Mouse (Mus musculus): Measurements from ENCODE around the gene Srrm2. TPM values are rescaled to one million over a fixed set of nuclear protein-coding genes. Genes with fewer than 3 reads are reported as not detected.

Gene Srrm2
- polyA plus RNA-seq, 1 experiment from 2014 or later, result 505 TPM

DNA sequence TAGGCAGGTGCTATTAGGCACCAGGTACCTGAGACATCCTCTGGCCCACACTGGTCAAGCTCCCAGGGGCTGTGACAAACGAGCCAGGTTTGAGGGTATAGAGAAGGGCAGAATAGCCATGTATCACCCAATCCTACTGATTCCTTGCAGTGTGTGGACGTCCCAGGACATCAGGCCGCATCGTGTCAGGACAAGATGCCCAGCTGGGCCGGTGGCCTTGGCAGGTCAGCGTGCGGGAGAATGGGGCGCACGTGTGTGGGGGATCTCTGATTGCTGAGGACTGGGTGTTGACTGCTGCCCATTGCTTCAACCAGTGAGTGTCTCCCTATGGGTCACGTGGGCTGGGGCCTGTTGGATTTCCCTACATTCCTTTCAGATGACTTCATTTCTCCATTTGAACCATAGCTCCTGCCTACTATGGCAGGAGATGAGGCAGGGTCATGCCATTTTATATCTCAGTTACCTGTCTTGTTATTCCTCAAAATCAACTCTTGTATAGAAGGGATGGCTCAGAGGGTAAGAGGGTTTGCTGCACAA lies 64.0 kb downstream of the Srrm2 start:
- H3K4me1 ChIP-seq (replicated peaks; ENCODE audit: control insufficient read depth, insufficient read depth, low read length), result no peaks in the 10 kb centered on the region
- H3K27me3 ChIP-seq (replicated peaks; ENCODE audit: control insufficient read depth, insufficient read depth, low read length), result no peaks in the 10 kb centered on the region
- H3K27ac ChIP-seq (ENCODE audit: low read length), result no peak overlapping the region
- no peak overlapping the region for H3K9ac ChIP-seq (replicated peaks; ENCODE audit: low read depth, low read length)
- 87% methylated on average over 10 of the region's 10 CpGs for WGBS
- no peaks in the 10 kb centered on the region for H3K9me3 ChIP-seq (ENCODE audit: control insufficient read depth, low read length)
- no peak overlapping the region for H3K4me2 ChIP-seq (ENCODE audit: low read length)
- no peaks in the 10 kb centered on the region for H3K36me3 ChIP-seq (ENCODE audit: control insufficient read depth, insufficient read depth)
- no peak overlapping the region for H3K4me3 ChIP-seq (replicated peaks; ENCODE audit: low read length)
- no peak for ATAC-seq

GRCm38 (mm10) chr17:23857193-23857592 lies 66.9 kb downstream of the Srrm2 start:
- H3K4me2 ChIP-seq (ENCODE audit: low read length), result no peak overlapping the region
- no peaks in the 10 kb centered on the region for H3K36me3 ChIP-seq (ENCODE audit: control insufficient read depth, insufficient read depth)
- no peaks in the 10 kb centered on the region for H3K9me3 ChIP-seq (ENCODE audit: control insufficient read depth, low read length)
- no peaks in the 10 kb centered on the region for H3K27me3 ChIP-seq (replicated peaks; ENCODE audit: control insufficient read depth, insufficient read depth, low read length)
- 87% methylated on average over 6 of the region's 6 CpGs for WGBS
- no peak for ATAC-seq
- no peak overlapping the region for H3K9ac ChIP-seq (replicated peaks; ENCODE audit: low read depth, low read length)
- no peak overlapping the region for H3K27ac ChIP-seq (ENCODE audit: low read length)
- H3K4me1 ChIP-seq (replicated peaks; ENCODE audit: control insufficient read depth, insufficient read depth, low read length), result no peaks in the 10 kb centered on the region
- H3K4me3 ChIP-seq (replicated peaks; ENCODE audit: low read length), result no peak overlapping the region

GRCm38 (mm10) chr17:23857913-23858312 lies 67.6 kb downstream of the Srrm2 start:
- Histone ChIP-seq H3K4me1 (replicated peaks; ENCODE audit: control insufficient read depth, insufficient read depth, low read length) (no peaks in the 10 kb centered on the region), H3K4me3 (replicated peaks; ENCODE audit: low read length) (no peak overlapping the region), H3K27me3 (replicated peaks; ENCODE audit: control insufficient read depth, insufficient read depth, low read length) (no peaks in the 10 kb centered on the region), H3K4me2 (ENCODE audit: low read length) (no peak overlapping the region), H3K9ac (replicated peaks; ENCODE audit: low read depth, low read length) (no peak overlapping the region), H3K9me3 (ENCODE audit: control insufficient read depth, low read length) (no peaks in the 10 kb centered on the region), H3K36me3 (ENCODE audit: control insufficient read depth, insufficient read depth) (no peaks in the 10 kb centered on the region), H3K27ac (ENCODE audit: low read length) (no peak overlapping the region)
- no peak for ATAC-seq
- 82% methylated on average over 2 of the region's 2 CpGs for WGBS

GRCm38 (mm10) chr17:23862926-23863325 lies 72.6 kb downstream of the Srrm2 start:
- H3K4me1 ChIP-seq (replicated peaks; ENCODE audit: control insufficient read depth, insufficient read depth, low read length), result no peaks in the 10 kb centered on the region
- 90% methylated on average over 4 of the region's 4 CpGs for WGBS
- no peak overlapping the region for H3K4me3 ChIP-seq (replicated peaks; ENCODE audit: low read length)
- no peak overlapping the region for H3K27ac ChIP-seq (ENCODE audit: low read length)
- ATAC-seq, result no peak
- no peaks in the 10 kb centered on the region for H3K36me3 ChIP-seq (ENCODE audit: control insufficient read depth, insufficient read depth)
- no peaks in the 10 kb centered on the region for H3K9me3 ChIP-seq (ENCODE audit: control insufficient read depth, low read length)
- H3K4me2 ChIP-seq (ENCODE audit: low read length), result no peak overlapping the region
- no peak overlapping the region for H3K9ac ChIP-seq (replicated peaks; ENCODE audit: low read depth, low read length)
- no peaks in the 10 kb centered on the region for H3K27me3 ChIP-seq (replicated peaks; ENCODE audit: control insufficient read depth, insufficient read depth, low read length)

DNA sequence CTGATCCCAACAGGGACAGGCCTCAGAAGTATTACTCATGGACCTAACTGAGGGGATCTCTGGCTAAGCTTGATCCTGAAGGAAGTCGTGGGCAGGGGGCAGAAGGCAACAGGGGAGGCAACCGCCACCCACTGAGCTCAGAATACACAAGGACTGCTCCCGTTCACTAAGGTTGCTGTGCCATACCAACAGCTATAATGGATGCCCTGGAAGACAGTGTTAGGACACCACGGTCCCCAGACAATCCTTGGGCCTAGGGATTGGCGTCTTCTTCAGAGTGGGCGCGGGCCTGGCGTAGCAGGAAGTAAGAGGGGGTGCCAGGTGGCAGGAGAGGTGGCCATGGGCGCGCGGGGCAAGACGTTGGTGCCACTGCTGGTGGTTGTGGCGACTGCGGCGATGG lies 77.4 kb downstream of the Srrm2 start, which contains the start of gene Prss21:
Prss21 (plus strand) TSS at position 301 of the 400 bp plus-strand sequence.
- WGBS, result 84% methylated on average over 15 of the region's 15 CpGs
- Histone ChIP-seq H3K4me2 (ENCODE audit: low read length) (no peak within 1 kb of the TSS), H3K4me3 (replicated peaks; ENCODE audit: low read length) (no peak within 1 kb of the TSS), H3K4me1 (replicated peaks; ENCODE audit: control insufficient read depth, insufficient read depth, low read length) (no peaks in the 10 kb centered on the region), H3K9ac (replicated peaks; ENCODE audit: low read depth, low read length) (no peak within 1 kb of the TSS), H3K27ac (ENCODE audit: low read length) (no peak within 1 kb of the TSS), H3K27me3 (replicated peaks; ENCODE audit: control insufficient read depth, insufficient read depth, low read length) (no peaks in the 10 kb centered on the region), H3K36me3 (ENCODE audit: control insufficient read depth, insufficient read depth) (no peaks in the 10 kb centered on the region), H3K9me3 (ENCODE audit: control insufficient read depth, low read length) (no peaks in the 10 kb centered on the region)
- no peak for ATAC-seq

DNA sequence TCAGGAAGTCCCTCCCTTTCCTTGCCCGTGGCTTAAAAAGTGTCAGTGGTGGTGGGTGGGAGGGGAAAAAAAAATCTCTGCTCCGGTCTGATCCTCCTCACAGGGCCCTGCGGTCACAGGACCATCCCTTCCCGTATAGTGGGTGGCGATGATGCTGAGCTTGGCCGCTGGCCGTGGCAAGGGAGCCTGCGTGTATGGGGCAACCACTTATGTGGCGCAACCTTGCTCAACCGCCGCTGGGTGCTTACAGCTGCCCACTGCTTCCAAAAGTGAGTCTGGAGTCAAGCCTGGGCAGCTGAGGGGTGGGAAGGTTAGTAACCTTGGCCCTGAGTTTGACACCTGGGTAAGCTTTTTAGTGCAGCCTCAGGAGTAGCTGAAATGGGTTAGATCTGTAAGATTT lies 78.2 kb downstream of the Srrm2 start:
- H3K27me3 ChIP-seq (replicated peaks; ENCODE audit: control insufficient read depth, insufficient read depth, low read length), result no peaks in the 10 kb centered on the region
- no peak overlapping the region for H3K27ac ChIP-seq (ENCODE audit: low read length)
- H3K9ac ChIP-seq (replicated peaks; ENCODE audit: low read depth, low read length), result no peak overlapping the region
- ATAC-seq, result no peak
- no peaks in the 10 kb centered on the region for H3K36me3 ChIP-seq (ENCODE audit: control insufficient read depth, insufficient read depth)
- H3K4me2 ChIP-seq (ENCODE audit: low read length), result no peak overlapping the region
- no peaks in the 10 kb centered on the region for H3K9me3 ChIP-seq (ENCODE audit: control insufficient read depth, low read length)
- 91% methylated on average over 11 of the region's 11 CpGs for WGBS
- H3K4me3 ChIP-seq (replicated peaks; ENCODE audit: low read length), result no peak overlapping the region
- H3K4me1 ChIP-seq (replicated peaks; ENCODE audit: control insufficient read depth, insufficient read depth, low read length), result no peaks in the 10 kb centered on the region

Small RNA genes within 50 kb of the gene (microRNA-seq; reads per million reads assigned to microRNA genes)
- 0.62 reads per million for gene Mir5125

Other genes starting within 250 kb of the Srrm2 start
- 19.0 and 19.1 TPM in 2 replicates for gene Zfp213, start 226.3 kb upstream of the Srrm2 start, polyA plus RNA-seq (2015; fragmentation: Nextera tagmentation; extraction: Ambion mirVana)
- gene Zfp13, start 191.0 kb upstream of the Srrm2 start, polyA plus RNA-seq (2015; fragmentation: Nextera tagmentation; extraction: Ambion mirVana), result 26.2 and 28.5 TPM in 2 replicates
- not detected in 2 replicates for gene Zscan10, start 189.7 kb upstream of the Srrm2 start, polyA plus RNA-seq (2015; fragmentation: Nextera tagmentation; extraction: Ambion mirVana)
- gene Mmp25, start 145.3 kb upstream of the Srrm2 start, polyA plus RNA-seq (2015; fragmentation: Nextera tagmentation; extraction: Ambion mirVana), result 0.97 and 1.2 TPM in 2 replicates
- 0.39 TPM in 1 of 2 replicates, not detected in the other for gene Bicdl2, start 130.0 kb upstream of the Srrm2 start, polyA plus RNA-seq (2015; fragmentation: Nextera tagmentation; extraction: Ambion mirVana)
- 92.1 and 99.4 TPM in 2 replicates for gene Hcfc1r1, start 116.9 kb upstream of the Srrm2 start, polyA plus RNA-seq (2015; fragmentation: Nextera tagmentation; extraction: Ambion mirVana)
- gene Thoc6, start 116.7 kb upstream of the Srrm2 start, polyA plus RNA-seq (2015; fragmentation: Nextera tagmentation; extraction: Ambion mirVana), result 40.1 and 41.4 TPM in 2 replicates
- 2.9 and 4.8 TPM in 2 replicates for gene Tnfrsf12a, start 113.1 kb upstream of the Srrm2 start, polyA plus RNA-seq (2015; fragmentation: Nextera tagmentation; extraction: Ambion mirVana)
- gene Cldn6, start 111.3 kb upstream of the Srrm2 start, polyA plus RNA-seq (2015; fragmentation: Nextera tagmentation; extraction: Ambion mirVana), result 0.24 and 0.45 TPM in 2 replicates
- gene Cldn9, start 106.5 kb upstream of the Srrm2 start, polyA plus RNA-seq (2015; fragmentation: Nextera tagmentation; extraction: Ambion mirVana), result 1.4 TPM in 2 replicates
- gene 1520401A03Rik, start 67.7 kb upstream of the Srrm2 start, polyA plus RNA-seq (2015; fragmentation: Nextera tagmentation; extraction: Ambion mirVana), result not detected in 2 replicates
- gene Pkmyt1, start 64.2 kb upstream of the Srrm2 start, polyA plus RNA-seq (2015; fragmentation: Nextera tagmentation; extraction: Ambion mirVana), result 22.3 and 25.0 TPM in 2 replicates
- gene Paqr4, start 49.7 kb upstream of the Srrm2 start, polyA plus RNA-seq (2015; fragmentation: Nextera tagmentation; extraction: Ambion mirVana), result 40.8 and 45.6 TPM in 2 replicates
- 0.41 and 1.0 TPM in 2 replicates for gene Kremen2, start 44.7 kb upstream of the Srrm2 start, polyA plus RNA-seq (2015; fragmentation: Nextera tagmentation; extraction: Ambion mirVana)
- 151 and 156 TPM in 2 replicates for gene Flywch1, start 18.9 kb upstream of the Srrm2 start, polyA plus RNA-seq (2015; fragmentation: Nextera tagmentation; extraction: Ambion mirVana)
- 22.9 and 33.2 TPM in 2 replicates for gene Flywch2, start 4.5 kb upstream of the Srrm2 start, polyA plus RNA-seq (2015; fragmentation: Nextera tagmentation; extraction: Ambion mirVana)
- gene Elob, start 38.6 kb downstream of the Srrm2 start, polyA plus RNA-seq (2015; fragmentation: Nextera tagmentation; extraction: Ambion mirVana), result 1,002 and 1,034 TPM in 2 replicates
- not detected in 2 replicates for gene Prss33, start 45.5 kb downstream of the Srrm2 start, polyA plus RNA-seq (2015; fragmentation: Nextera tagmentation; extraction: Ambion mirVana)
- not detected in 2 replicates for gene Prss32, start 53.3 kb downstream of the Srrm2 start, polyA plus RNA-seq (2015; fragmentation: Nextera tagmentation; extraction: Ambion mirVana)
- gene Prss41, start 53.6 kb downstream of the Srrm2 start, polyA plus RNA-seq (2015; fragmentation: Nextera tagmentation; extraction: Ambion mirVana), result 0.87 and 1.0 TPM in 2 replicates
- not detected in 2 replicates for gene Prss21, start 77.5 kb downstream of the Srrm2 start, polyA plus RNA-seq (2015; fragmentation: Nextera tagmentation; extraction: Ambion mirVana)
- gene Dcpp1, start 90.3 kb downstream of the Srrm2 start, polyA plus RNA-seq (2015; fragmentation: Nextera tagmentation; extraction: Ambion mirVana), result not detected in 2 replicates
- not detected in 2 replicates for gene Dcpp2, start 90.3 kb downstream of the Srrm2 start, polyA plus RNA-seq (2015; fragmentation: Nextera tagmentation; extraction: Ambion mirVana)
- gene Dcpp3, start 126.9 kb downstream of the Srrm2 start, polyA plus RNA-seq (2015; fragmentation: Nextera tagmentation; extraction: Ambion mirVana), result not detected in 2 replicates
- not detected in 2 replicates for gene Sbp, start 151.1 kb downstream of the Srrm2 start, polyA plus RNA-seq (2015; fragmentation: Nextera tagmentation; extraction: Ambion mirVana)
- not detected in 2 replicates for gene Sbpl, start 164.7 kb downstream of the Srrm2 start, polyA plus RNA-seq (2015; fragmentation: Nextera tagmentation; extraction: Ambion mirVana)
- 0.21 and 0.28 TPM in 2 replicates for gene Prss30, start 190.0 kb downstream of the Srrm2 start, polyA plus RNA-seq (2015; fragmentation: Nextera tagmentation; extraction: Ambion mirVana)
- gene Prss22, start 207.6 kb downstream of the Srrm2 start, polyA plus RNA-seq (2015; fragmentation: Nextera tagmentation; extraction: Ambion mirVana), result not detected in 2 replicates
- gene Prss27, start 247.6 kb downstream of the Srrm2 start, polyA plus RNA-seq (2015; fragmentation: Nextera tagmentation; extraction: Ambion mirVana), result 0.26 and 0.49 TPM in 2 replicates

Data from forebrain, embryonic 16.5 days (tissue).